Mouse (Mus musculus) retina, postnatal 7 days (tissue): ENCODE data around the gene Cers5.
"Not testable (repeated sequence)": the region's sequence is repeated elsewhere in the genome, so short reads cannot be mapped to it uniquely, and the experiment has no call there.

ENCODE experiments used
- DNase-seq: peaks from one replicate; pipeline ENCODE4 v3.0.0-alpha.2; 2012; ENCODE audit warnings: low read depth, low spot score

Cers5 gene

DNA sequence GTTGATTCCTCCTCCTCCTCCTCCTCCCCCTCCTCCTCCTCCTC lies at the start of gene Cers5:
Gene Cers5 (minus strand): TSS at position 5 of the 44 bp plus-strand sequence.
- DNase-seq, result not testable (repeated sequence)

- DNase-seq, result no peak
These were observed 47.1 kb upstream of the Cers5 start for GRCm38 (mm10) chr15:99819621-99820279.

DNA sequence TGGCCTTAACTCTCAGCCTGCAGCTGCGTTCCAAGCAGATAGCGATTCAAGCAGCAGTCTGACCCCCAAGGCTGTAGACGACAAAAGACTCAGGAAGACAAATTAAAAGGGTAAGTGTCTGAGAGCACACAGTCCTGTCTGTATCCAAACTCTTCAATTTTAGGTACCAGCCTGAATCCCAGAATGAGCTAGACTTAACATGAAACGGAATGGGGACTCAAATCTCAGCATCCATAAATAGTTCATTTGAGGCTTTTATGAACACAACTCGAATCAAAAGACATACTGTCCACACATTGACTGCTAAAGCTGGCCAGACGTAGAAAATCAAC lies 46.4 kb upstream of the Cers5 start:
- no peak for DNase-seq

GRCm38 (mm10) chr15:99818321-99819108 lies 45.8 kb upstream of the Cers5 start:
- no peak for DNase-seq

DNA sequence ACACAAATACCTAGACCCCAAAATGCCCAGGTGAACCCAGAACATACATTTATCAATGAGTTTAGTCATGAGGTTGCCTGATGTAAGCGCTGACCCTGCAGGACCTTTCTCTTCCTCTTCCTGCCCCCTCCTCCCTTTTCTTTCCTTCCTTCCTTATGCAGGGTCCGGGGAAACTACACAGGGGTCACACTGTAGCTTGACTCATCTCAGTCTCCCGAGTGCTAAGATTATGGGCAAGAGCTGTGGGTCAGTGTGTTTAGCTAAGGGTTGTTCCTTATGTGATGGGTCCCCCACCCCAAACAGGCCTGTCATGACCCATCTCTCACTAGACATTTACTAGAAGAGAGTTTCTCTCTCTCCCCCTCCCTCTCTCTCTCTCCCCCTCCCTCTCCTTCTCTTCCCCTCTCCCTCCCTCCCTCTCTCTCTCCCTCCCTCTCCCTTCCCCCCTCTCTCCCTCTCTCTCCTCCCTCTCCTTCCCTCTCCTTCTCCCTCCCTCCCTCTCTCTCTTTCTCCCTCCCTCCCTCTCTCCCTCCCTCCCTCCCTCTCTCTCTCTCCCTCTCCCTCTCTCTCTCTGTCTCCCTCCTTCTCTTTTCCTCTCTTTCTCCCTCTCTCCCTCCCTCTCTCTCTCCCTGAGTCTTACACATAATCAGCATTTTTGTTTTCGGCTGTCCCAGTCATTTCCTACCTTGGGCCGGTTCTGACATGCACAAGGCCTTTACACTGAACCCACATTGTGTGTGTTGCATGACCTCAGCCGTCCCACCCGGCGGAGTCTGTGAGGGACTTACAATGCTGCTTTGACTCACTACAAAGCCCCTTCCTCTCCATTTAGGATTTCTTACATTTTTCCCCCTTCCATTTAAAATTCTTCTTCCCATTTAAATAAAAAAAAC lies 44.9 kb upstream of the Cers5 start:
- no peak for DNase-seq

- DNase-seq, result no peak
These were observed 43.3 kb upstream of the Cers5 start for GRCm38 (mm10) chr15:99815999-99816398.

- DNase-seq, result no peak
These were observed 42.0 kb upstream of the Cers5 start for GRCm38 (mm10) chr15:99814554-99815260.

DNA sequence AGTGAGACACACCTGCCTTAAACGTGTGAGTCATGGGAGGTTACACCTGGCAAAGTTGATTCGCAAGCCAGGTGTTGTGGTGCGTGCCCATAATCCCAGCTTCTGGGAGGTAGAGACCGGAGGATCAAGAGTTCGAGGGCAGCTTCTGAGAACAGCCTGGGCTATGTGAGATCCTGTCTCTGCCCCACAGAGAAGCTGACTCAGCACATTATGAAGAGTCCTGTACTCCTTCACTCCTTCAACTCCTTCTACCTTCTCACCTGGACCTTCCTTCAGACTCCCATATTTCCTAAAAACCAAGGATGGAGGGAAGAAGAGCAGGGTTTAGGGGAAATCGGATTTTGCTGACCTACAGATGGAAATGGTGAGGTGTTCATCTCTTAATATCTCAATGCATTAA lies 41.0 kb upstream of the Cers5 start:
- no peak for DNase-seq

DNA sequence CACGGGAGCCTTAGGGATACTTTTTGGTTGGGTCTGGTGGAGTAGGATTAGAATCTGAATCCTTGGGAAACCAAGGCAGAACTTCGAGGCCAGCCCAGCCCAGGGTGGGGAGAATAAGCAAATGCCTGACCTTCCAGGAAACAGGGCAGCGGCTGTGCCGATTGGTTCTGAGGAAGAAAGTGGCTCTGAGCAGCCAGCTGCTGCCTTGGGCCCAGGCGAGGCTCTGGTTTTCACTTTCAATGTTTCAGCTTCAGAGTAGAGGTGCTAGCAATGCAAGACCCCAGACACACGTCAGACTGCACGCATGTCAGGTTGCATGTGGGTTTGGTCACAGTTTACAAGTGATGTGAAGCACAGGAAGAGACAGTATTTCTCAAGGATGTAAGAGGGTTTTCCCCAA lies 39.4 kb upstream of the Cers5 start:
- DNase-seq, result no peak

- DNase-seq, result peak; percentile 40
These were observed 35.4 kb upstream of the Cers5 start for GRCm38 (mm10) chr15:99807776-99808735.

DNA sequence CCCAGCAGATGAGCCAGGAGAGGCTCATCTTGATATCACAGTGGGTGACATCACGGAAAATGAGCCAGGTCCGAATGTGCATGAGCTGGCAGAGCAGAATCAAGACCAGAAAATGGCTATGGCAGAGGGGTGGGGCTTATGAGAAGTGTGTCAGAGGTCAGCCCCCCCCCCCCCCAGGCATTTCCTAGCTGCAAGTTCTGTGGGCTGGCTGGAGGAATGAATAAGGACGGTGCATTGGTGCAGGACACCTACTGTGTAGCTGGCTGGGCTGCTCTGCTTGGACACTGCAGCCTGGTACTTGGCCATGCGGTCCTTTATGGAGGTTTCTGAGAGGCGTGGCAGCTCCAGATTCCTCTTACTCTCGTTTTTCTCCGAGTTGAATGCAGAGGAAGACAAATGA lies 33.5 kb upstream of the Cers5 start:
- DNase-seq, result no peak

- DNase-seq, result no peak
These were observed 33.0 kb upstream of the Cers5 start for GRCm38 (mm10) chr15:99805673-99806072.

GRCm38 (mm10) chr15:99803186-99803644 lies 30.5 kb upstream of the Cers5 start:
- no peak for DNase-seq

DNA sequence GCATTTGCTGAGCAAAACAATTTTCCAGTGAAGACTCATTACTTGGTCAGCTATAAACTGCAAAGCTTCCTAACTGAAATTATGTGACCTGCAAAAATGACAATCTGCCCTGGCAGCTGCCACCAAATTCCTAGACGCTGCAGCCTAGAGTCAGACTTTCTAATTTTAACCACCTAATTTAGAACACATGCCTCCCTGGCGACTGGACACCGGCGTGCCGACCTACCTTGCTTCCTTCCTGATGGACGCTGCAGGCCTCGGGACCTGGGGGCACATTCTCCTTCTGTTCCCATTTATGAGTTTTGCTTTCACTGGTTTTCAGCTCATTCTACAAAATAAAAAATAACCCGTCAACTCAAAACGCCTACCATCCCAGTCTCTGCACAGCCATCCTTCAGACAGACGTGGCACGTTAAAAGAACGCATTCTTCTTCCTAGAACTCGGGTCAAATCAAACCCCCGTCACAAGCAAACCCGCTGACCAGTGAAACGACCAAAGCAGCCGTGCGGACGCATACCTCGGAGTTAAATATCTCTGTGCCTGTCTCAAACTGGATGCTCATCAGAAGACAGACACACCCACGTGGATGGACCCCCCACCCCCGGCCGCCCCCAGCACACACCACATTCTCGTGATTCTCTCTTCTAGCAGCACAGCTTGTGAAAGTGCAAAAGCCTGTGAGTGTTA lies 29.3 kb upstream of the Cers5 start:
- no peak for DNase-seq

DNA sequence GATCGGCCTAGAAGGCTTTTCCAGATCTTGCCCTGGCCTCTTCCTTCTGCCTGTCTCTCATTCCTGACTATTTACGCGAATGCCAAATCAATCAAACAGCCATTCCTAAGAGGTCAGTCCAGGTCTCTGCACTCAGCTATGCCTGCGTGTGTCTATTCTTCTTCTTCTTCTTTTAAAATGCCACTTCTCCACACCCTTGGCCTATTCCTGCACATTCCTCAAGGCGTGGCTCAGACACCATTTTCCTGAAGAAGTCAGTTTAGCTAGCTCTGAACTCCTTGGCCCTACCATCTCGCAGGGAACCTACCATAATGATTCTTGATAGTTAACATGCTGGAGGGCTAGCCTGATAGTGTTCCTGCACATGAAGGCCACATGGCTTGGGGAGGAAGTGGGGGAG lies 27.0 kb upstream of the Cers5 start:
- no peak for DNase-seq

DNA sequence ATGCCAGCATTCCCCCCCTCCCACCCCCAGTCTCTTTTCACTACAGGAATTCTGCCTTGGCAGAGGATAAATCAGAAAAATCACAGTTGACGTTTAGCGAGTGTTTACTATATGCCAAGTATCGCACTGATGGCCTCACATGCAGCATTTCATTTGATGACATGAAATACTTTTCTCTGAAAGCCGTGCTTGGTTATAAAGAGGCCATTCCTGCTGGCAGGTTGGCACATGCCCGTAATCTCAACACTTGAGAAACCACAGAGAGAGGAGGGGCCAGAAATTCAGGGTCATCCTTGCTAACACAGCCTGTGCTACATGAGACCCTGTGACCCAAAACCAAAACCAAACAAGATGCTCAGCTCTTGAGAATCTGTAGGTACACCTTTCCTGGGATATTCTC lies 25.2 kb upstream of the Cers5 start:
- DNase-seq, result no peak

GRCm38 (mm10) chr15:99796735-99797134 lies 24.1 kb upstream of the Cers5 start:
- no peak for DNase-seq

DNA sequence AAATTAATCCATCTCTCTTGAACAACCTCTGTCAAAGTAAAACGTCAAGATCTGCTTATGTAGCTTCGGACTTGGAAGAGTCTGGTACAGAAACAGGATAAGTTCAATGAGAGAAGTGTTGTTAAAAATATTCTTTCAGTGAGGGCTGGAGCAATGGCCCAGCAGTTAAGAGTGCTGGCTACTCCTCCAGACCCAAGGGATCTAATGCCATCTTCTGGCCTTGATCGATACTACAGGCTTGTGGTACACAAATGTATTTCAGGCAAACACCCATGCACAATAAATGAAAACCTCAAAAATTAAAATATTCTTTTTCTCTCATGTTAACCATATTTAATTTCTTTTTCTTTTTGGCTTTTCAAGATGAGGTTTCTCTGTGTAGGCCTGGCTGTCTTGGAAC lies 23.4 kb upstream of the Cers5 start:
- no peak for DNase-seq

- no peak for DNase-seq
These were observed 19.6 kb upstream of the Cers5 start for GRCm38 (mm10) chr15:99792221-99792815.

DNA sequence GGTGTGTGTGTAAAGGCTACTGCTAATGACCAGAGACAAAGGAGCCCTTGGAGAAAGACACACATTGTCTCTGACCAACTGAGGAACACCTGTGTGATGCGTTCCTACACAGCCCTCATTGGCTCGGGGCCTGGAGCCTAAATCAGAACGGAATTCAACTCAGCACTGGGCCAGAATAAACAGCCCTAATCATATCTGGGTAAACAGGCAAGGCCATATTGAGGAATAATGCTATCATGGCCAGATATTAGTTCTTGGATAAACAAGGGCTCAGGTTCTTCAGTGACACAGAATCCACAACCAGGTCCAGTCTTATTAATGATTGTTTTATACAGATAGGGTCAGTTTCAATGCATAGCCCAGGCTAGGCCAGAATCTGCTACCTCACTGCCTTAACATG lies 18.3 kb upstream of the Cers5 start:
- no peak for DNase-seq
